Mouse (Mus musculus): ENCODE measurements around the gene Hectd3. TPM values are rescaled to one million over a fixed set of nuclear protein-coding genes. Genes with fewer than 3 reads are reported as not detected.

Gene Hectd3
- polyA plus RNA-seq, 1 experiment from 2014 or later, result 25.1 TPM

GRCm38 (mm10) chr4:117031105-117031504 is 36.0 kb downstream of the Hectd3 start:
- H3K27ac ChIP-seq (ENCODE audit: low read depth, low read length), result no peak overlapping the region
- H3K27me3 ChIP-seq (replicated peaks; ENCODE audit: control insufficient read depth, insufficient read depth, low read length), result no peaks in the 10 kb centered on the region
- H3K4me3 ChIP-seq (ENCODE audit: low read depth, low read length), result no peak overlapping the region
- H3K4me2 ChIP-seq (replicated peaks; ENCODE audit: low read depth), result no peak overlapping the region
- no peaks in the 10 kb centered on the region for H3K4me1 ChIP-seq (replicated peaks; ENCODE audit: control insufficient read depth, insufficient read depth, low read length)
- peak; percentile 51 for TF ChIP-seq CTCF (IDR thresholded peaks at IDR 0.05; ENCODE audit: low read depth)
- no peaks in the 10 kb centered on the region for H3K9me3 ChIP-seq (ENCODE audit: control insufficient read depth)
- no peak for ATAC-seq
- 93% methylated on average over 1 of the region's 1 CpGs for WGBS
- H3K36me3 ChIP-seq (ENCODE audit: control insufficient read depth, insufficient read depth), result peaks cover 12% of the 10 kb centered on the region
- no peak overlapping the region for H3K9ac ChIP-seq (ENCODE audit: low read depth, low read length)

- H3K4me3 ChIP-seq (ENCODE audit: low read depth, low read length), result no peak overlapping the region
- no peaks in the 10 kb centered on the region for H3K27me3 ChIP-seq (replicated peaks; ENCODE audit: control insufficient read depth, insufficient read depth, low read length)
- 33% methylated on average over 9 of the region's 9 CpGs for WGBS
- H3K4me1 ChIP-seq (replicated peaks; ENCODE audit: control insufficient read depth, insufficient read depth, low read length), result no peaks in the 10 kb centered on the region
- ATAC-seq, result no peak
- H3K4me2 ChIP-seq (replicated peaks; ENCODE audit: low read depth), result no peak overlapping the region
- no peak for TF ChIP-seq CTCF (IDR thresholded peaks at IDR 0.05; ENCODE audit: low read depth)
- H3K36me3 ChIP-seq (ENCODE audit: control insufficient read depth, insufficient read depth), result no peaks in the 10 kb centered on the region
- H3K9ac ChIP-seq (ENCODE audit: low read depth, low read length), result no peak overlapping the region
- H3K27ac ChIP-seq (ENCODE audit: low read depth, low read length), result 0 out of 2 replicates have a peak overlapping the region, but pooled peaks have one; percentile 21
- H3K9me3 ChIP-seq (ENCODE audit: control insufficient read depth), result no peaks in the 10 kb centered on the region
These were observed 45.0 kb downstream of the Hectd3 start for GRCm38 (mm10) chr4:117039925-117040687.

GRCm38 (mm10) chr4:117040791-117041190 is 45.7 kb downstream of the Hectd3 start:
- 40% methylated on average over 1 of the region's 1 CpGs for WGBS
- no peaks in the 10 kb centered on the region for H3K9me3 ChIP-seq (ENCODE audit: control insufficient read depth)
- H3K4me1 ChIP-seq (replicated peaks; ENCODE audit: control insufficient read depth, insufficient read depth, low read length), result no peaks in the 10 kb centered on the region
- H3K36me3 ChIP-seq (ENCODE audit: control insufficient read depth, insufficient read depth), result no peaks in the 10 kb centered on the region
- ATAC-seq, result no peak
- no peak overlapping the region for H3K4me3 ChIP-seq (ENCODE audit: low read depth, low read length)
- TF ChIP-seq CTCF (IDR thresholded peaks at IDR 0.05; ENCODE audit: low read depth), result no peak
- H3K27me3 ChIP-seq (replicated peaks; ENCODE audit: control insufficient read depth, insufficient read depth, low read length), result no peaks in the 10 kb centered on the region
- H3K4me2 ChIP-seq (replicated peaks; ENCODE audit: low read depth), result no peak overlapping the region
- H3K27ac ChIP-seq (ENCODE audit: low read depth, low read length), result no peak overlapping the region
- H3K9ac ChIP-seq (ENCODE audit: low read depth, low read length), result no peak overlapping the region

- no peaks in the 10 kb centered on the region for H3K36me3 ChIP-seq (ENCODE audit: control insufficient read depth, insufficient read depth)
- no peak overlapping the region for H3K4me3 ChIP-seq (ENCODE audit: low read depth, low read length)
- 29% methylated on average over 4 of the region's 4 CpGs for WGBS
- H3K4me2 ChIP-seq (replicated peaks; ENCODE audit: low read depth), result no peak overlapping the region
- ATAC-seq, result no peak
- no peak for TF ChIP-seq CTCF (IDR thresholded peaks at IDR 0.05; ENCODE audit: low read depth)
- no peak overlapping the region for H3K27ac ChIP-seq (ENCODE audit: low read depth, low read length)
- no peaks in the 10 kb centered on the region for H3K9me3 ChIP-seq (ENCODE audit: control insufficient read depth)
- no peaks in the 10 kb centered on the region for H3K27me3 ChIP-seq (replicated peaks; ENCODE audit: control insufficient read depth, insufficient read depth, low read length)
- no peak overlapping the region for H3K9ac ChIP-seq (ENCODE audit: low read depth, low read length)
- H3K4me1 ChIP-seq (replicated peaks; ENCODE audit: control insufficient read depth, insufficient read depth, low read length), result no peaks in the 10 kb centered on the region
These were observed 46.2 kb downstream of the Hectd3 start for GRCm38 (mm10) chr4:117041283-117041721.

- Histone ChIP-seq H3K27ac (ENCODE audit: low read depth, low read length) (no peak overlapping the region), H3K27me3 (replicated peaks; ENCODE audit: control insufficient read depth, insufficient read depth, low read length) (no peaks in the 10 kb centered on the region), H3K9ac (ENCODE audit: low read depth, low read length) (no peak overlapping the region), H3K9me3 (ENCODE audit: control insufficient read depth) (no peaks in the 10 kb centered on the region), H3K4me3 (ENCODE audit: low read depth, low read length) (no peak overlapping the region), H3K4me1 (replicated peaks; ENCODE audit: control insufficient read depth, insufficient read depth, low read length) (no peaks in the 10 kb centered on the region), H3K4me2 (replicated peaks; ENCODE audit: low read depth) (no peak overlapping the region), H3K36me3 (ENCODE audit: control insufficient read depth, insufficient read depth) (no peaks in the 10 kb centered on the region)
- 68% methylated on average over 3 of the region's 3 CpGs for WGBS
- no peak for TF ChIP-seq CTCF (IDR thresholded peaks at IDR 0.05; ENCODE audit: low read depth)
- no peak for ATAC-seq
These were observed 53.7 kb downstream of the Hectd3 start for GRCm38 (mm10) chr4:117048836-117049235.

- Histone ChIP-seq H3K36me3 (ENCODE audit: control insufficient read depth, insufficient read depth) (no peaks in the 10 kb centered on the region), H3K27me3 (replicated peaks; ENCODE audit: control insufficient read depth, insufficient read depth, low read length) (no peaks in the 10 kb centered on the region), H3K4me2 (replicated peaks; ENCODE audit: low read depth) (no peak overlapping the region), H3K9ac (ENCODE audit: low read depth, low read length) (no peak overlapping the region), H3K4me3 (ENCODE audit: low read depth, low read length) (no peak overlapping the region), H3K4me1 (replicated peaks; ENCODE audit: control insufficient read depth, insufficient read depth, low read length) (no peaks in the 10 kb centered on the region), H3K27ac (ENCODE audit: low read depth, low read length) (no peak overlapping the region), H3K9me3 (ENCODE audit: control insufficient read depth) (no peaks in the 10 kb centered on the region)
- no peak for TF ChIP-seq CTCF (IDR thresholded peaks at IDR 0.05; ENCODE audit: low read depth)
- no peak for ATAC-seq
- WGBS, result 97% methylated on average over 1 of the region's 1 CpGs
These were observed 54.4 kb downstream of the Hectd3 start for GRCm38 (mm10) chr4:117049485-117049884.

Data from intestine, postnatal 0 days (tissue).